Mouse (Mus musculus) kidney, adult 2 months (tissue): ENCODE results near the gene Flot1.

ENCODE experiments used
- CTCF ChIP-seq: fragments of 200-500 bp; conservative IDR thresholded peaks from 2 replicates; pipeline ENCODE4 v1.5.1; 2011; ENCODE audit warnings: low read depth, mild to moderate bottlenecking, control low read depth, low read length, moderate library complexity, mixed read lengths; ENCODE audit not compliant: insufficient read depth, insufficient read length
- POLR2A ChIP-seq: fragments of 200-500 bp; IDR thresholded peaks from one replicate; pipeline ENCODE4 v1.6.1; 2011; ENCODE audit warnings: low read depth, low read length, control low read depth

- TF ChIP-seq POLR2A (no peak), CTCF (0 out of 2 replicates have a peak, but pooled peaks have one; percentile 23)
These were observed 44.2 kb downstream of the Flot1 start for GRCm38 (mm10) chr17:35866911-35867890.
